Mouse (Mus musculus) inflammation-experienced regulatory T-cells, adult 6 months (primary cell): ENCODE measurements at regions not wholly inside any gene's neighbourhood (a gene's known extent, or its start where the extent isn't known, plus 50 kb on each side); places are given as distances from the start of the nearest gene placed in this dataset.

Experiments used
- ATAC-seq: one replicate; pipeline ENCODE4 v1.8.0; 2017

- no peak for ATAC-seq
Observed at GRCm38 (mm10) chr3:148324911-148325621, 665.3 kb downstream of the Adgrl2 start.

DNA sequence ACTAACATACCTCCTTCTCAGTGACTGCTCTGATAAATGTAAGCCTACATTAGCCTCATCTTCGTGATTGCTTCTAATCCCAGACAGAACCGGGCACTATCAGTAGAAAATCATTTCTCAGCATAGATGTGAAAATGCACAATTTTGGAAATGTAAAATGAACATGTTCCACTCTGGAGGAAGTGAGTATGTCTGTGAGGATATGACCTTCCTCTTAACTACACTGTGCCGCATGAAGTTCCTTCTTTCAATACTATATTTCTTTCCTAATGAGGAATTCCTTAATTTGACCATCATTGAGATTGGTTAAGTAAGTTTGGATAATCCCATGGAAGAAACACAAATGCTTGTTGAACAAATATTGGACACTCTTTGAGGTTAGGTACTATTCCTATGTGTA lies 668.5 kb downstream of the Adgrl2 start:
- no peak for ATAC-seq

DNA sequence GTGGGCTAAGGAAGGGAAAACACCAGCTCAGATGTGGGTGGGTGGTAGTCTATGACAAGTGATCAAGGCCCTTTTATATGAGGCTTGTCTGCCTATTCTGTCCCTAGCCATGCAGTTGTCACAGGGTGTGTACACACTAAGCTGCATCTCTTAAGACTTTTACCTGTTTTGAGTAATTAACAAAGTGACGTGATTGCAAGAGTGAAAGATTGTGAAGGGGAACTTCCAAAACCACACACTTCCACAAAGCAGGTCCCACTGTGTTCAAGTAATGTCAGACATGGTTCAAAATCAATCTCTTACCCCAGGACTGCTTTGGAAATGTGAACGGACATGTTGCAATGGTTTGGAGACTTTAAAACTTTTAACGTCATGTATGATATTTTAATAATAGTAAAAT lies 674.2 kb downstream of the Adgrl2 start:
- ATAC-seq: no peak

DNA sequence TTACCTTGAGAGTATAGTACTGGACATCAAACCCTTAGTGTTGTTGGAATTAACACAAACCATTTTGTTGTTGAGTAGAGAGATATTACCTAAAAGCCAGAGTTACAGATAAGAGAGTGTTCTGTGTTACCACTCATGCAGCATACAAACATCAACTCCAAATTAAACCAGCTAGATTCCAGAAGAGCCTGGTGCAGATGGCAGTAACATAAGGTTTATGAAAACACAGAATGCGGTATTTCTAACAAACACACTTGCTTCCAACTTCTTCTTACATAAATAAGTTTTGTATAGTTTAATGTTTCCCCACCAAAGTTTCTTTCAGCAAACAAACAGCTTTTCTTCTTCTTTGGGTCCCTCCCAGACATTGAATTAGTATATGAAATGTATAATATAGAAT lies 675.1 kb downstream of the Adgrl2 start:
- no peak for ATAC-seq

DNA sequence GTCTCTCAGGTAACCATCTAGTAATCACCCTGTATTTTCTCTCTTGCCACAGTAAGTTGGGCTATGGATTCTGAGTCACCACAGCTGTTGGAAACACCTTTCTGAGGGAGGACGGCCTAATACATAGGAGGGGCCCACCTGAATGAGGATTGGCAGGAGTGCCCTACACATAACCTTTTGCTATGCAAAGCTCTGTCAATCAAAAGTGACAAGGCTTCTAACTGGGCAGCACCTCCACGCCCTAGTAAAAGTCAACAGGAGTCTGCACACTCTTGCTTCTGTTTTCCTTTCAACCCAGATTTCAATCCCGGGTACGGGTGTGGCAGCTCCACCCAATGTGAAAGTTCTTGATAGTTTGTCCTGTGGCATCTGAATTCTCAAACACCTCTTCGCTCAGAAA lies 694.8 kb downstream of the Adgrl2 start:
- no peak for ATAC-seq

- no peak for ATAC-seq
Observed at GRCm38 (mm10) chr3:148278978-148279377, 711.4 kb downstream of the Adgrl2 start.

DNA sequence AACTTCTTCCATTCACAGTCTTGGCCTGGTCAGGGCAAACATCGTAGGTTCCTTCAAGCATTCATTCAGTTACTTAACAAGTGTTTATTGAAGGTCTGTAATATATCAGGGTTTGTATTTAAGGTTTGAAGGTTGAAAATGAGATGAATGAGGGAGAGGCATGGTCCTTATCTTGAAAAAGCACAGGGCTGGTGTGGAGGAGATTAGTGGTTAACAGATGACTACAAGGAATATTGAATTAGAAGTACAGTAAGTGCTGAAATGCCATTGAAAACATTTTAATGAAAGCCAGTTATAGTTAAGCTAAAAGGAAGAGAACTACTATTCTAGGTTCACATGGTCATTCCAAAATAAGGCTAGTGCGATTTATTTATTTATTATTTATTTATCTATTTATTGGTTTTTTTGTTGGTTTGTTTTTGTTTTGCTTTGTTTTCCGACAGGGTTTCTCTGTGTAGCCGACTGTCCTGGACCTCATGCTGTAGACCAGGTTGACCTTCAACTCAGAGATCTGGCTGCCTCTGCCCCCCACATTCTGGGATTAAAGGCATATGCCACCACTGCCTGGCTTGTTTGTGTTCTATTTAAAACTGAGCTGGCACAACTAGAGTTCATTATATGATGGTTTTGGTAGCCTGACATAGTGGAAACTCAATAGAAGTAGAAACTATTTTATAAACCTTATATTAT lies 718.1 kb downstream of the Adgrl2 start:
- no peak for ATAC-seq

- ATAC-seq: no peak
Observed at GRCm38 (mm10) chr3:148268812-148269211, 721.5 kb downstream of the Adgrl2 start.

DNA sequence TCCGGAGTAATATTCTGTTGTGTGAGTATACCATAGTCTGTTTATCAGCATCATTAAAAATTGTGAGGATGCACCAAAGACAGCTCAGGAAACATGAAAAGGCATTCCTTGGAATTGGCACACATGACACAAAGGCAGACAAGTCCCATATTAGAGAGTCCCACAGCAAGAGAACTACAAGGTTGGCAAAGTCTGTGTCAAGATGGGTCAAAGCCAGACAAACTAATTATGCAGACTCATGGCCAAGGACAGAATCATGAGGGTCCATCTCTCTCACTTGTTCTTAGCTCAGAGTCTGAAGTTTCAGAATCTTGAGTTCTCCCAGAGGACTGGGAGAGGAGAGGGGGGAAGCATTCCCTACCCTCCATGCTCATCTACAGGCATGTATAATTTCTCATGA lies 731.1 kb downstream of the Adgrl2 start:
- no peak for ATAC-seq

DNA sequence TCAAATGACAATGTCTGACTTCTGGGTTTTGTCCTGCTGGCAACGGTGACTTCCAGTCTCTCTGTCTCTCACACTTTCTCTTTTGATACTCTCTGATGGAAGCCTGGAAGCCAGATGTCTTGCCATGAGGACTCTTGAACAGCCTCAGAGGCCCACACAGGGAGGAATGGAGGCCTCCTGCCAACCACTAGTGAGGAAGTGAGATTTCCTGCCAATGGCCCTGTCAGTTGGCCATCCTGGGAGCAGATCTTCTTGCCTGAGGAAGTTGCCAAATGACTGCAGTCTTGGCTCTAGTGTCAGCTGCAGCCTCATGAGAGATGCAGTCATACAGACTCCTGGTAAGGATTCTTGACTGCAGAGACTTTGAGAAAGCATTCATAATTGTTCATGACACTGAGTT lies 741.7 kb downstream of the Adgrl2 start:
- no peak for ATAC-seq

GRCm38 (mm10) chr3:148246786-148247185 lies 743.6 kb downstream of the Adgrl2 start:
- ATAC-seq: no peak

DNA sequence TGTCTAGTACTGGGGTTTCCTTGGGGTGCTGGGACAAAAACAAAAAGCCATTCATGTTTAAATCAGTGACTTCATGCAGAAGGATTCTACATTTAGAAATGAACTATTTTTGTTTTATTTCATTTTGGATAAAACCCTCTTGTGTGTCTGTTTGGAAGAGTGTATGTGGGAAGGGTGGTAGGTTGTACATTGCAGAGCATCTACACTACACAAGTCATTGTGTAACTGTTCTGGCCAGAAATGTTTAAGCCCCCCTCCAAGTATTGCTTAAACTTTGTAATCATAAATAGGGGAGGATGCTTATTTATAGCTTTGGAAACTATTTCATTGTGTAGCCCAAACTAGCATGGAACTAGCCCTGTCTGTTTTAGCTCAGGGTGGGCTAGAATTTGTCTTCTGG lies 752.3 kb downstream of the Adgrl2 start:
- ATAC-seq: no peak

GRCm38 (mm10) chr3:148237555-148237954 lies 752.8 kb downstream of the Adgrl2 start:
- no peak for ATAC-seq

- ATAC-seq: no peak
Observed at GRCm38 (mm10) chr3:148233616-148234015, 756.7 kb downstream of the Adgrl2 start.

DNA sequence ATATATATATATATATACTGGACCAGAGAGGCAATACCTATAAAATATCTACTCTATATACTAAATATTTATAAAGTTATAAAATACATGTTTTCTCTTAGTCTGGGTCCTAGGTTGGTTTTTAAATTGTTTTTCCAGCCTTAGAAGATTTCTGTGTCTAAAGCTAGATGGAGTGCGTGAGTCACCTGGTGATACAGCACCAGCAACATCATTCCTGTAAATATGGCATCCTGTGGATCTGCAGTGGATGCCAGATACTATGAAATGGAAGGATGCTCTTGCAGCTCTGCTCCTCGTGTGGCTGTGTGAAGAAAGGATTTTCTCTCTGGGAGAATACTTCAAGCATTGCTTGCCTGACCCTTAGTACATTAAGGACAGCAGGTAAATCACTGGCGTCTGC lies 761.2 kb downstream of the Adgrl2 start:
- ATAC-seq: no peak

- ATAC-seq: no peak
Observed at GRCm38 (mm10) chr3:148228002-148228707, 762.2 kb downstream of the Adgrl2 start.

GRCm38 (mm10) chr3:148220826-148221225 lies 769.5 kb downstream of the Adgrl2 start:
- no peak for ATAC-seq

GRCm38 (mm10) chr3:148220024-148220590 lies 770.2 kb downstream of the Adgrl2 start:
- no peak for ATAC-seq

- ATAC-seq: no peak
Observed at GRCm38 (mm10) chr3:148202148-148202547, 788.2 kb downstream of the Adgrl2 start.

GRCm38 (mm10) chr3:148186704-148187103 lies 803.7 kb downstream of the Adgrl2 start:
- ATAC-seq: no peak

- ATAC-seq: no peak
Observed at GRCm38 (mm10) chr3:148167556-148167955, 822.8 kb downstream of the Adgrl2 start.

DNA sequence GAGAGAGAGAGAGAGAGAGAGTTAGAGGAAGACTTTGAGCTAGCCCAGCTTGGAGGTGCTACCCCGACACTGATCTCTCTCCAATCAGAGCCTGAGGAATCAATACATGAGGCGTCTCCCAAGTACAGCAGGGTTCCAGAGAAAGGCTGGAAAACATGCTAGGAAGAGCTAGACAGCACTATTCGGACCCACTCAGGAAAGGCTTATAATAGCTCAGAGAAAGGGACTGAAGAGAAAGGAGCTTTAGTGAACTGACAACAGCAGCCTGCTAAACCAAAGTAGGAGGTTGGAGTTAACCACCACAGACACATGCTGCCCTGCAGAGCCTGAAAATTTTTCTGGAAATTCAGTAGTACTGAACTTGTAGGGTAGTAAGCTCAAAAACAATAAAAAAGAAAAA lies 831.3 kb downstream of the Adgrl2 start:
- ATAC-seq: no peak

DNA sequence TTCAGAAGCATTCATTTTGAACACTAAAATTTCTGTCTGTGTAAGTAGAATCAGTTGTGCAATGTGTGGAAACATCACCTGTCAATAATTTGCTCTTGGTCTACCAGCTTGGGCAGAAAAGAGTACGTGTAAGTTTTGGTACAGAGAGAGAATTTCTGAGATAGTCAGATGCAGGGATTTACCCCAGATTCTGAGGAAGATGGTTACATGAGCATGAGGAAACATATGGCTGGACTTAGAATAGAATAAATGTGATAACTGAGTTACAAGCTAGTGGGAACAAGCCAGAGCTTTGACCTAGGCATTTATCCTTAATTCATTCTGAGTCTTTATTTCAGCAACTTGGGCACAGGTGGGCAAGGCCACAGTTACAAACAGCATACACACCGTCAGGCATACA lies 831.8 kb downstream of the Adgrl2 start:
- ATAC-seq: no peak

- ATAC-seq: no peak
Observed at GRCm38 (mm10) chr3:148143776-148144175, 846.6 kb downstream of the Adgrl2 start.
